Comparison of ENCODE assay signal across 15 mouse cellular contexts in the genomic region with DNA sequence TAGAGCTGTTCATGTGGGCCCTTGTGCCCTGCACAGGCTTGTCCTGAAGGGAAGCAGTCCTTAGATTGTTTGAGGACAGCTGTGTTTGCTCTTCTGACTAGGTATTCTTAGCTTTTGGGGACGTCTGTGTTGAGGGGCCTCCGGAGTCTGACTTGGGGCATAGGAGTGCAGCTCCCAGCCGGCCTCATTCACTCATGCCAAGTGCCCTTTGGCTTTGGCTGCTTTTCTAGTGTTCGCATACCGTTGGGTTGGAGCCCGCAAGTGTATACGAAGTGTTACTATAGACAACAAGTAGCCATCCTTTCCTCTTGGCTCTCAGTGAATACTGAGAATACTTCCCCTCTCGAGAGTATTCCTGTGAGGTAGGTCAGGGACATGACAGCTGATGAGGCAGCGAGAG. TPM values are rescaled to one million over a fixed set of nuclear protein-coding genes. Genes with fewer than 3 reads are reported as not detected.
"Had no signal": no experiment of that assay in that cellular context is flagged by ENCODE, and none has a peak within 500 bp of the region (broad histone marks: within the 10 kb centered on the region; RNA-seq: fewer than 3 reads in every experiment).

No protein-coding gene starts in this region.

- ATAC-seq: intestine, embryonic 16.5 days had no signal

- H3K4me1 ChIP-seq: midbrain, embryonic 12.5 days; neural tube, embryonic 13.5 days had no signal

- H3K9me3 ChIP-seq: limb, embryonic 13.5 days; midbrain, embryonic 12.5 days; neural tube, embryonic 13.5 days had no signal

- H3K27me3 ChIP-seq: limb, embryonic 13.5 days; midbrain, embryonic 12.5 days; neural tube, embryonic 13.5 days had no signal

- H3K9ac ChIP-seq: limb, embryonic 13.5 days; liver, embryonic 14.5 days; midbrain, embryonic 12.5 days; neural tube, embryonic 13.5 days had no signal

- DNase-seq: left cerebral cortex, postnatal 4 days; lung, adult 18-20 months; lung, postnatal 10 days; retina, postnatal 1 day; right cerebral cortex, postnatal 4 days; spleen, adult 18-20 months; thymus, adult 18-20 months; thymus, postnatal 14 days had no signal

- H3K4me2 ChIP-seq: limb, embryonic 13.5 days; midbrain, embryonic 12.5 days; neural tube, embryonic 13.5 days had no signal

- H3K27ac ChIP-seq: limb, embryonic 13.5 days; liver, embryonic 14.5 days; midbrain, embryonic 12.5 days; neural tube, embryonic 13.5 days had no signal

- H3K4me3 ChIP-seq: limb, embryonic 13.5 days; midbrain, embryonic 12.5 days; neural tube, embryonic 13.5 days had no signal

RNA-seq across cellular contexts. Expression of a gene that starts 44.1 kb away (rescaled TPM):
- polyA plus RNA-seq: liver, adult 2 months; stomach, embryonic 14.5 days had no signal
